Mouse (Mus musculus) B cell, adult 67 days (primary cell): ENCODE data around the gene Fezf1. TPM values are rescaled to one million over a fixed set of nuclear protein-coding genes. Genes with fewer than 3 reads are reported as not detected.

Experiments
- total RNA-seq, 2 experiments: library from RNA; stranded (reverse); gene quantifications; 4 replicates each; pipeline ENCODE4 v1.2.4; 2023

Gene Fezf1
- total RNA-seq, result not detected

DNA sequence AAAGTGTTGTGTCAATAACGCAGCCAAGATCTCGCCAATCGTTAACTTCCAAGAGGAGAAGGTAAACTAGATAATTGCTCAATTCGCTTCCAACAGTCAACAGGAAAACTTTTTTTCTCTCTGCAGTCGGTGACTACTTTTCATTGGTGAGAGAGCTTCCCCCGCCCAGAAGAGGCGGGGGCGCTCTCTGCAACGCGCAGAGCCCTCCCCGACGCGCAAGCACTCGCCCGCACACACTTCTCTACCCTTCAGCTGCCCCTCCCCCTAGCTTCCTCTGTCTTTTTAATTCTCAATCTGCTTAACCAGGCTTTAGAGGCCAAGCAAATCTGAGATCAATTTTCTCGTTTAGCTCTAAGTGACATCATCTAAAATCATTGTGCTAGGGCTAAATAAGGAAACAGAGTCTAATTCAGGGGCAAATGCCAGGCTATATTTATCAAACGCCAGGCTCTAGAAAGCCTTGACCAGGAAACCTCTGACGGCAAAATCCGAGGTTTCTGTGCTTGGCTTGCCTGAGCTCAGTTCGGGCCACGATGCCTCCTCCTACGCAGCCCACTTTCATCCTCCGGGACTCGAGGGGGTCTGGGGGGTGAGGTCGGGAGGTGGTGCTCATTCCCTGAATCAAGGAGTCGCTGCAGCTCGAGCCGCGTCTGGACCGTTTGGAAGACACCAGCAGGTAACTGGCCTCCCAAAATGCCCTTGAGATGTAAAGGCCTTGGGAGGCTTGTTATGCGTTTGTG lies at the start of gene Fezf1:
Fezf1 (minus strand) TSS at position 50 of the 740 bp plus-strand sequence.

Other genes with a start within 250 kb of the Fezf1 start
- not detected for gene Aass, start 115.4 kb downstream of the Fezf1 start, total RNA-seq